Comparison of ENCODE assay signal across 18 mouse cellular contexts in the genomic region with DNA sequence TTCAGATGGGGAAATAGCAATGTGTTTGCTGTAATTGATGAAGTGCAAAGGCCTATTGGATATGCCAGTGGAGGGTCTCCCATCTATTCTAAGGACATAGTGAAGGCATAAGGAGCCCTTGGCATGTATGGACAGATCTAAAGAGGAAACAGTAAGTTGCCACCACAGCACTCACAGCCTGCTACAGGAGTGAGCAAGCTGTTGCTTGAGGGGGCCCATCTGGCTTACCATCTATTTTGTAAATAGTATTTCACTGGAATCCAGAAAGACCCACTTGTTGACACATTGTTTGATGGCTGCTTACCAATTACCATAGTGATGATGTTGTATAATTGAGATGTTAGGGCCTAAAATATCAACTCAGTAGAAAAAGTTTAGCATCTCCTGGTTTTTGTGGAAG. TPM values are rescaled to one million over a fixed set of nuclear protein-coding genes. Genes with fewer than 3 reads are reported as not detected.
DNase-seq lines count a peak whose midpoint lies in the region; ATAC-seq lines count a peak whose summit lies in the region.
"Had no signal": no experiment of that assay in that cellular context is flagged by ENCODE, and none has a peak within 500 bp of the region (broad histone marks: within the 10 kb centered on the region; RNA-seq: fewer than 3 reads in every experiment).

No protein-coding gene starts in this region.

- peak; percentile 26 to 78 for DNase-seq in left cerebral cortex, postnatal 14 days (ENCODE audit: low spot score in 2 of 2)
- DNase-seq in left cerebral cortex, adult 18-20 months (ENCODE audit: low spot score in 2 of 2): no peak
- peak; percentile 46 to 79 for DNase-seq in layer of hippocampus, adult 18-20 months (ENCODE audit: low spot score in 2 of 2)
- DNase-seq in layer of hippocampus, postnatal 36 days: peak; percentile 21 to 36
- peak; percentile 65 for DNase-seq in lung, postnatal 36 days
- DNase-seq in cerebellum, adult 11 months: no peak
- no peak for DNase-seq in gastrocnemius, postnatal 14 days
- DNase-seq: adrenal gland, postnatal 14 days; cerebellum, adult 2 months; heart, adult 18-20 months; kidney, adult 18-20 months; liver, postnatal 0 days; retina, postnatal 1 day; thymus, adult 18-20 months; thymus, postnatal 4 days had no signal

- intact Hi-C loops in left cerebral cortex, postnatal 14 days (cut with DNase I): no loop called here
- intact Hi-C loops in gastrocnemius, postnatal 14 days (cut with DNase I; ENCODE audit: low total_unique reads): no loop called here

- ATAC-seq in activated CD4-positive, CD25-positive, alpha-beta regulatory T cell, adult 4 months: no peak
- ATAC-seq: liver, postnatal 0 days; midbrain, embryonic 16.5 days had no signal

RNA-seq across cellular contexts. Expression of a gene that starts 20.7 kb away (rescaled TPM):
- 1 to 10 TPM; 7.4 to 8.9 TPM for total RNA-seq in left cerebral cortex, postnatal 14 days (2021)
- total RNA-seq in left cerebral cortex, adult 18-20 months (2021): 1 to 10 TPM; 7.2 to 7.8 TPM
- 1 to 10 TPM; 5.0 to 5.1 TPM for total RNA-seq in layer of hippocampus, adult 18-20 months (2021)
- total RNA-seq in layer of hippocampus, postnatal 36 days (2021): 1 to 10 TPM; 6.4 to 7.5 TPM
- polyA plus RNA-seq in activated CD4-positive, CD25-positive, alpha-beta regulatory T cell, adult 4 months (2017; shearing (Covaris generic)): under 1 TPM in 1 of 2 experiments, not detected in 1; 0.15 TPM
- total RNA-seq in gastrocnemius, postnatal 14 days (2021): 10 to 100 TPM; 18.4 to 18.7 TPM
- polyA plus RNA-seq: G1E had no signal

Comparison
In these comparisons a context has a peak if more than half of its experiments do, and no peak if none do; other contexts are left out.
1. DNase-seq: peak in left cerebral cortex, postnatal 14 days (2 of 2), layer of hippocampus, adult 18-20 months (2 of 2), layer of hippocampus, postnatal 36 days (2 of 2) and lung, postnatal 36 days (single experiment); none in left cerebral cortex, adult 18-20 months (0 of 2), cerebellum, adult 11 months (single experiment) and gastrocnemius, postnatal 14 days (single experiment).